ENCODE assay signal across 7 mouse cellular contexts in genomic region chr11:102399610-102400072, GRCm38 (mm10). TPM values are rescaled to one million over a fixed set of nuclear protein-coding genes. Genes with fewer than 3 reads are reported as not detected.
A peak's percentile ranks its signal among the peaks of the same experiment; 100 is the strongest.
DNase-seq lines count a peak whose midpoint lies in the region; ATAC-seq lines count a peak whose summit lies in the region.

No protein-coding gene starts in this region.

- 2% methylated on average over 32 of the region's 34 CpGs for WGBS in kidney, embryonic 16.5 days
- 7% methylated on average over 34 of the region's 34 CpGs for WGBS in forebrain, embryonic 14.5 days
- 3% methylated on average over 34 of the region's 34 CpGs for WGBS in liver, embryonic 11.5 days

- peak overlapping the region; percentile 44 for H3K4me3 ChIP-seq in kidney, embryonic 16.5 days (ENCODE audit: low read length)
- H3K4me3 ChIP-seq in forebrain, embryonic 14.5 days (ENCODE audit: low read depth, low read length), result no peak overlapping the region
- H3K4me3 ChIP-seq in liver, embryonic 11.5 days (ENCODE audit: low read depth, low read length), result peak overlapping the region; percentile 23; the same call in 1 of the 2 replicates

- no peak for ATAC-seq in kidney, embryonic 16.5 days (ENCODE audit: low FRiP score, low TSS enrichment)
- 0 out of 2 replicates have a peak, but pooled peaks have one; percentile 1 for ATAC-seq in forebrain, embryonic 14.5 days
- no peak for ATAC-seq in liver, embryonic 11.5 days (replicated peaks; ENCODE audit: low FRiP score)
- no peak for ATAC-seq in megakaryocyte-erythroid progenitor cell, adult 5-6 weeks (replicated peaks; ENCODE audit: low FRiP score, low TSS enrichment, poor library complexity, severe bottlenecking)

- H3K27ac ChIP-seq in kidney, embryonic 16.5 days (ENCODE audit: low read length), result no peak overlapping the region
- H3K27ac ChIP-seq in forebrain, embryonic 14.5 days (ENCODE audit: low read depth, low read length), result no peak overlapping the region
- no peak overlapping the region for H3K27ac ChIP-seq in liver, embryonic 11.5 days (ENCODE audit: low read depth, low read length)

- DNase-seq in kidney, adult 18-20 months, result no peak
- peak; percentile 39 to 46 for DNase-seq in cerebellum, postnatal 10 days
- DNase-seq in forebrain, embryonic 14.5 days (ENCODE audit: low spot score), result peak; percentile 49
- no peak for DNase-seq in liver, embryonic 11.5 days (ENCODE audit: low spot score)
- DNase-seq in adipocyte (ENCODE audit: low spot score), result no peak

- peaks cover 39% of the 10 kb centered on the region for H3K27me3 ChIP-seq in kidney, embryonic 16.5 days (ENCODE audit: insufficient read depth, low read length)
- 0 out of 2 replicates have a peak, but pooled peaks cover 3% of the 10 kb centered on the region for H3K27me3 ChIP-seq in forebrain, embryonic 14.5 days (replicated peaks; ENCODE audit: control insufficient read depth, insufficient read depth, low read length)
- peaks cover 67% of the 10 kb centered on the region for H3K27me3 ChIP-seq in liver, embryonic 11.5 days (replicated peaks; ENCODE audit: control insufficient read depth, insufficient read depth, low read length)

- no peaks in the 10 kb centered on the region for H3K9me3 ChIP-seq in kidney, embryonic 16.5 days (ENCODE audit: low read length)
- no peaks in the 10 kb centered on the region for H3K9me3 ChIP-seq in forebrain, embryonic 14.5 days (replicated peaks; ENCODE audit: control insufficient read depth, low read length)
- no peaks in the 10 kb centered on the region for H3K9me3 ChIP-seq in liver, embryonic 11.5 days (ENCODE audit: control insufficient read depth, low read length)

- H3K4me1 ChIP-seq in kidney, embryonic 16.5 days (ENCODE audit: insufficient read depth, low read length), result peaks cover 22% of the 10 kb centered on the region
- peaks cover 37% of the 10 kb centered on the region for H3K4me1 ChIP-seq in forebrain, embryonic 14.5 days (ENCODE audit: control insufficient read depth, insufficient read depth, low read length)
- peaks cover 7% of the 10 kb centered on the region for H3K4me1 ChIP-seq in liver, embryonic 11.5 days (replicated peaks; ENCODE audit: control insufficient read depth, insufficient read depth, low read length)

- H3K9ac ChIP-seq in kidney, embryonic 16.5 days (replicated peaks; ENCODE audit: low read length), result peak overlapping the region; percentile 47
- H3K9ac ChIP-seq in forebrain, embryonic 14.5 days (ENCODE audit: low read length), result no peak overlapping the region
- peak overlapping the region; percentile 34; the same call in 1 of the 2 replicates for H3K9ac ChIP-seq in liver, embryonic 11.5 days (ENCODE audit: low read depth, low read length)

- peak overlapping the region; percentile 62 for H3K4me2 ChIP-seq in kidney, embryonic 16.5 days (replicated peaks; ENCODE audit: low read depth, low read length)
- H3K4me2 ChIP-seq in forebrain, embryonic 14.5 days (ENCODE audit: low read length), result peak overlapping the region; percentile 23; the same call in 1 of the 2 replicates
- H3K4me2 ChIP-seq in liver, embryonic 11.5 days, result peak overlapping the region; percentile 54

- H3K36me3 ChIP-seq in kidney, embryonic 16.5 days (ENCODE audit: insufficient read depth, low read length), result peaks cover 21% of the 10 kb centered on the region
- peaks cover 68% of the 10 kb centered on the region for H3K36me3 ChIP-seq in forebrain, embryonic 14.5 days (ENCODE audit: control insufficient read depth, insufficient read depth, low read length)
- H3K36me3 ChIP-seq in liver, embryonic 11.5 days (ENCODE audit: control insufficient read depth, insufficient read depth, low read length), result peaks cover 16% of the 10 kb centered on the region

RNA-seq across cellular contexts. Expression of gene Rundc3a, which starts 6.4 kb away (rescaled TPM):
- 3.3 and 3.9 TPM in 2 replicates for polyA plus RNA-seq in kidney, embryonic 16.5 days (2015; fragmentation: Nextera tagmentation; extraction: Ambion mirVana)
- 115 and 125 TPM in 2 replicates for polyA plus RNA-seq in forebrain, embryonic 14.5 days (2014; fragmentation: Nextera tagmentation; extraction: Ambion mirVana)
- 1.8 and 2.6 TPM in 2 replicates for polyA plus RNA-seq in liver, embryonic 11.5 days (2014; fragmentation: Nextera tagmentation; extraction: Ambion mirVana)
- total RNA-seq in megakaryocyte-erythroid progenitor cell, adult 5-6 weeks (2014; fragmentation: Nextera tagmentation), result not detected in 2 replicates
- total RNA-seq in megakaryocyte-erythroid progenitor cell, adult 5-6 weeks (2017), result not detected in 2 replicates

RNA-seq across cellular contexts. Expression of gene Slc25a39, which starts 8.1 kb away (rescaled TPM):
- polyA plus RNA-seq in kidney, embryonic 16.5 days (2015; fragmentation: Nextera tagmentation; extraction: Ambion mirVana), result 337 and 360 TPM in 2 replicates
- polyA plus RNA-seq in forebrain, embryonic 14.5 days (2014; fragmentation: Nextera tagmentation; extraction: Ambion mirVana), result 145 and 149 TPM in 2 replicates
- polyA plus RNA-seq in liver, embryonic 11.5 days (2014; fragmentation: Nextera tagmentation; extraction: Ambion mirVana), result 282 and 283 TPM in 2 replicates
- 115 and 148 TPM in 2 replicates for total RNA-seq in megakaryocyte-erythroid progenitor cell, adult 5-6 weeks (2014; fragmentation: Nextera tagmentation)
- 43.8 and 55.9 TPM in 2 replicates for total RNA-seq in megakaryocyte-erythroid progenitor cell, adult 5-6 weeks (2017)

RNA-seq across cellular contexts. Expression of gene Grn, which starts 30.5 kb away (rescaled TPM):
- polyA plus RNA-seq in kidney, embryonic 16.5 days (2015; fragmentation: Nextera tagmentation; extraction: Ambion mirVana), result 208 and 213 TPM in 2 replicates
- polyA plus RNA-seq in forebrain, embryonic 14.5 days (2014; fragmentation: Nextera tagmentation; extraction: Ambion mirVana), result 28.6 and 38.8 TPM in 2 replicates
- polyA plus RNA-seq in liver, embryonic 11.5 days (2014; fragmentation: Nextera tagmentation; extraction: Ambion mirVana), result 68.1 and 69.5 TPM in 2 replicates
- total RNA-seq in megakaryocyte-erythroid progenitor cell, adult 5-6 weeks (2014; fragmentation: Nextera tagmentation), result 16.1 and 17.8 TPM in 2 replicates
- total RNA-seq in megakaryocyte-erythroid progenitor cell, adult 5-6 weeks (2017), result 5.4 and 14.2 TPM in 2 replicates

RNA-seq across cellular contexts. Expression of gene Slc4a1, which starts 33.6 kb away (rescaled TPM):
- 9.0 and 9.6 TPM in 2 replicates for polyA plus RNA-seq in kidney, embryonic 16.5 days (2015; fragmentation: Nextera tagmentation; extraction: Ambion mirVana)
- polyA plus RNA-seq in forebrain, embryonic 14.5 days (2014; fragmentation: Nextera tagmentation; extraction: Ambion mirVana), result 1.8 and 2.1 TPM in 2 replicates
- 191 and 229 TPM in 2 replicates for polyA plus RNA-seq in liver, embryonic 11.5 days (2014; fragmentation: Nextera tagmentation; extraction: Ambion mirVana)
- total RNA-seq in megakaryocyte-erythroid progenitor cell, adult 5-6 weeks (2014; fragmentation: Nextera tagmentation), result 0.42 and 0.46 TPM in 2 replicates
- 0.27 and 6.8 TPM in 2 replicates for total RNA-seq in megakaryocyte-erythroid progenitor cell, adult 5-6 weeks (2017)

RNA-seq across cellular contexts. Expression of gene Fam171a2, which starts 47.8 kb away (rescaled TPM):
- polyA plus RNA-seq in kidney, embryonic 16.5 days (2015; fragmentation: Nextera tagmentation; extraction: Ambion mirVana), result 5.3 and 5.8 TPM in 2 replicates
- 26.0 and 27.8 TPM in 2 replicates for polyA plus RNA-seq in forebrain, embryonic 14.5 days (2014; fragmentation: Nextera tagmentation; extraction: Ambion mirVana)
- 1.8 and 2.0 TPM in 2 replicates for polyA plus RNA-seq in liver, embryonic 11.5 days (2014; fragmentation: Nextera tagmentation; extraction: Ambion mirVana)
- total RNA-seq in megakaryocyte-erythroid progenitor cell, adult 5-6 weeks (2014; fragmentation: Nextera tagmentation), result 0.82 TPM in 1 of 2 replicates, not detected in the other
- 0.28 TPM in 1 of 2 replicates, not detected in the other for total RNA-seq in megakaryocyte-erythroid progenitor cell, adult 5-6 weeks (2017)

Comparison
In these comparisons a context has a peak if more than half of its experiments do, and no peak if none do; other contexts are left out.
1. DNase-seq: peak in cerebellum, postnatal 10 days (2 of 2) and forebrain, embryonic 14.5 days (single experiment); none in kidney, adult 18-20 months (single experiment), liver, embryonic 11.5 days (single experiment) and adipocyte (single experiment).
2. RNA of gene Rundc3a, which starts 6.4 kb away (polyA plus RNA-seq): 115 to 125 TPM in forebrain, embryonic 14.5 days; 3.3 to 3.9 TPM in kidney, embryonic 16.5 days and 1.8 to 2.6 TPM in liver, embryonic 11.5 days; every median in the first group is over 10 times any median in the second.
3. Peak in every context shown above with its lines, with median percentiles within 50 percentile points of each other: H3K4me2 ChIP-seq.